Mouse (Mus musculus) thymus, adult 18-20 months (tissue): ENCODE measurements around the gene Lrrn4.

Experiments
- DNase-seq, 2 experiments: peaks; one replicate each; pipeline ENCODE4 v3.0.0; 2022; ENCODE audit warnings: mixed read lengths in 2 of 2

Lrrn4 gene

GRCm38 (mm10) chr2:132870286-132870685, 10.4 kb downstream of the Lrrn4 start:
- DNase-seq = no peak

- DNase-seq = no peak
These were observed 11.0 kb downstream of the Lrrn4 start for GRCm38 (mm10) chr2:132869682-132870081.

GRCm38 (mm10) chr2:132867521-132867920, 13.2 kb downstream of the Lrrn4 start:
- no peak for DNase-seq

GRCm38 (mm10) chr2:132863325-132863724, 17.4 kb downstream of the Lrrn4 start:
- DNase-seq = no peak

- no peak for DNase-seq
These were observed 19.2 kb downstream of the Lrrn4 start for GRCm38 (mm10) chr2:132861456-132861855.

- no peak for DNase-seq
These were observed 20.3 kb downstream of the Lrrn4 start for GRCm38 (mm10) chr2:132860435-132860834.

- no peak for DNase-seq
These were observed 24.4 kb downstream of the Lrrn4 start for GRCm38 (mm10) chr2:132856333-132856732.

GRCm38 (mm10) chr2:132853051-132853450, 27.6 kb downstream of the Lrrn4 start:
- no peak for DNase-seq

GRCm38 (mm10) chr2:132849141-132849540, 31.6 kb downstream of the Lrrn4 start:
- no peak for DNase-seq

- no peak for DNase-seq
These were observed 32.3 kb downstream of the Lrrn4 start for GRCm38 (mm10) chr2:132848361-132848760.

GRCm38 (mm10) chr2:132847581-132847980, 33.1 kb downstream of the Lrrn4 start:
- DNase-seq = no peak

GRCm38 (mm10) chr2:132846407-132847358, 34.0 kb downstream of the Lrrn4 start, which contains the start of gene Crls1:
Crls1 (plus strand) TSS chr2:132846666.
- DNase-seq = peak; percentile 91 to 92

- no peak for DNase-seq
These were observed 39.6 kb downstream of the Lrrn4 start for GRCm38 (mm10) chr2:132841071-132841470.
